Mouse (Mus musculus): ENCODE results near the gene 2610028H24Rik. TPM values are rescaled to one million over a fixed set of nuclear protein-coding genes. Genes with fewer than 3 reads are reported as not detected.

2610028H24Rik gene
- not detected in 2 replicates for total RNA-seq (2021)
- long read RNA-seq, partial matches to known transcripts, result 0 of 1 reads
- long read RNA-seq, other reads (novel, unspliced or antisense), result 1 of 1 reads

GRCm38 (mm10) chr10:76448851-76449250, at the start of gene 2610028H24Rik:
Gene 2610028H24Rik, plus strand, starts transcription at chr10:76449081.
- DNase-seq, result no peak

GRCm38 (mm10) chr10:76408520-76408919, 40.4 kb upstream of the 2610028H24Rik start:
- DNase-seq, result no peak

GRCm38 (mm10) chr10:76416811-76417210, 32.1 kb upstream of the 2610028H24Rik start:
- DNase-seq, result no peak

GRCm38 (mm10) chr10:76425674-76426073, 23.2 kb upstream of the 2610028H24Rik start:
- no peak for DNase-seq

- DNase-seq, result no peak
Observed at GRCm38 (mm10) chr10:76433925-76434324, 15.0 kb upstream of the 2610028H24Rik start.

GRCm38 (mm10) chr10:76439107-76439890, 9.6 kb upstream of the 2610028H24Rik start:
- DNase-seq, result no peak

GRCm38 (mm10) chr10:76440281-76440680, 8.6 kb upstream of the 2610028H24Rik start, which contains the start of gene AC141477.1:
Gene AC141477.1, minus strand, starts transcription at chr10:76440444.
- DNase-seq, result no peak

GRCm38 (mm10) chr10:76442178-76443088, 6.4 kb upstream of the 2610028H24Rik start, which contains the start of gene Pcnt:
Gene Pcnt, minus strand, starts transcription at chr10:76442786.
- peak; percentile 97 for DNase-seq

- no peak for DNase-seq
Observed at GRCm38 (mm10) chr10:76445996-76446681, 2.7 kb upstream of the 2610028H24Rik start.

GRCm38 (mm10) chr10:76447406-76448229, 1.3 kb upstream of the 2610028H24Rik start:
- no peak for DNase-seq

- peak; percentile 62 for DNase-seq
Observed at GRCm38 (mm10) chr10:76455289-76455688, 6.4 kb downstream of the 2610028H24Rik start.

GRCm38 (mm10) chr10:76461255-76461654, 12.4 kb downstream of the 2610028H24Rik start:
- DNase-seq, result peak; percentile 20

- DNase-seq, result no peak
Observed at GRCm38 (mm10) chr10:76462312-76462711, 13.4 kb downstream of the 2610028H24Rik start.

GRCm38 (mm10) chr10:76462721-76463120, 13.8 kb downstream of the 2610028H24Rik start:
- no peak for DNase-seq

- peak; percentile 87 for DNase-seq
Observed at GRCm38 (mm10) chr10:76468203-76469162, 19.6 kb downstream of the 2610028H24Rik start, which contains the start of the genes Mcm3ap and Ybey. Gene Mcm3ap, plus strand, starts transcription at chr10:76468927. Gene Ybey, minus strand, starts transcription at chr10:76469114.

GRCm38 (mm10) chr10:76473759-76474158, 24.9 kb downstream of the 2610028H24Rik start:
- no peak for DNase-seq

GRCm38 (mm10) chr10:76480851-76481250, 32.0 kb downstream of the 2610028H24Rik start:
- DNase-seq, result no peak

GRCm38 (mm10) chr10:76481480-76481879, 32.6 kb downstream of the 2610028H24Rik start:
- no peak for DNase-seq

- no peak for DNase-seq
Observed at GRCm38 (mm10) chr10:76486302-76486701, 37.4 kb downstream of the 2610028H24Rik start.

GRCm38 (mm10) chr10:76488265-76488664, 39.4 kb downstream of the 2610028H24Rik start:
- DNase-seq, result no peak
